Mouse (Mus musculus): Measurements from ENCODE around the gene Nedd9. TPM values are rescaled to one million over a fixed set of nuclear protein-coding genes. Genes with fewer than 3 reads are reported as not detected.

Gene Nedd9
- polyA plus RNA-seq, 1 experiment, result 0.16 TPM

- H3K27me3 ChIP-seq (replicated peaks), result no peaks in the 10 kb centered on the region
- H3K36me3 ChIP-seq (replicated peaks; ENCODE audit: low read length), result no peaks in the 10 kb centered on the region
- no peak for TF ChIP-seq GATA1 (IDR thresholded peaks at IDR 0.05; ENCODE audit: borderline replicate concordance, low read length)
- TF ChIP-seq FLI1 (IDR thresholded peaks at IDR 0.05; ENCODE audit: low read length), result no peak
Observed at GRCm38 (mm10) chr13:41458709-41459108, 28.5 kb downstream of the Nedd9 start.

DNA sequence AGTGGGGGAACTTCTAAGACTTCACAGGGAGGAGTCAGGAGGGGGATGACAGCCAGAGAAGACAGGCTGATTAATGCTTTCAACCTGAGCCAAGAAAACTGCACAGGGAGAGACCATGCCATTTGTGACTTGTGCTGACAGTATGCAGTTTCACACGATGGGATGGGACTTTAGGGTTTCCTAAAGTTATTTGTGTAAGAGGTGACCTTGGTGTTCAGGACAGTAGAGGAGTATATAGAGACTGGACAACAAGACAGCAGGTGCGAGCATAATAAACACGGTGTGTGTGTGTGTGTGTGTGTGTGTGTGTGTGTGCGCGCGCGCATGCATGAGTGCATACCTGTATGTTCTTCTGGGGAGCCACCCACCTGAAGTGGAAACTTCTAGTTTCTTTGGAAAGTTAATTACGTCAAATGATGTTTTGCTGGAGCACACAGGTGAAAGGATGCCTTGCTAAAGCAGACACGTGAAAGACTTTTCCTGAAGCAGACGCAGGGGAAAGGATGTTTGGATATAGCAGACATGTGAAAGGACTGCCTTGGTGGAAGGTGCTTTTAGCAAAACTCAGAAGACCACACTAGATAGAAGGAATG is 29.3 kb downstream of the Nedd9 start:
- Histone ChIP-seq H3K4me1 (peaks cover 20% of the 10 kb centered on the region), H3K36me3 (replicated peaks; ENCODE audit: low read length) (no peaks in the 10 kb centered on the region), H3K9me3 (no peaks in the 10 kb centered on the region), H3K4me3 (replicated peaks) (no peak overlapping the region), H3K27me3 (replicated peaks) (peaks cover 4% of the 10 kb centered on the region)
- TF ChIP-seq FLI1 (IDR thresholded peaks at IDR 0.05; ENCODE audit: low read length) (no peak), GATA1 (IDR thresholded peaks at IDR 0.05; ENCODE audit: borderline replicate concordance, low read length) (no peak)

More at GRCm38 (mm10) chr13:41458709-41459108, 28.5 kb downstream of the Nedd9 start:
- H3K4me1 ChIP-seq, result peaks cover 20% of the 10 kb centered on the region
- no peaks in the 10 kb centered on the region for H3K9me3 ChIP-seq
- no peak overlapping the region for H3K4me3 ChIP-seq (replicated peaks)

- H3K4me1 ChIP-seq, result peaks cover 20% of the 10 kb centered on the region
- no peaks in the 10 kb centered on the region for H3K36me3 ChIP-seq (replicated peaks; ENCODE audit: low read length)
- H3K4me3 ChIP-seq (replicated peaks), result no peak overlapping the region
- no peaks in the 10 kb centered on the region for H3K9me3 ChIP-seq
- peaks cover 4% of the 10 kb centered on the region for H3K27me3 ChIP-seq (replicated peaks)
- no peak for TF ChIP-seq GATA1 (IDR thresholded peaks at IDR 0.05; ENCODE audit: borderline replicate concordance, low read length)
- no peak for TF ChIP-seq FLI1 (IDR thresholded peaks at IDR 0.05; ENCODE audit: low read length)
Observed at GRCm38 (mm10) chr13:41457030-41457797, 29.9 kb downstream of the Nedd9 start.

DNA sequence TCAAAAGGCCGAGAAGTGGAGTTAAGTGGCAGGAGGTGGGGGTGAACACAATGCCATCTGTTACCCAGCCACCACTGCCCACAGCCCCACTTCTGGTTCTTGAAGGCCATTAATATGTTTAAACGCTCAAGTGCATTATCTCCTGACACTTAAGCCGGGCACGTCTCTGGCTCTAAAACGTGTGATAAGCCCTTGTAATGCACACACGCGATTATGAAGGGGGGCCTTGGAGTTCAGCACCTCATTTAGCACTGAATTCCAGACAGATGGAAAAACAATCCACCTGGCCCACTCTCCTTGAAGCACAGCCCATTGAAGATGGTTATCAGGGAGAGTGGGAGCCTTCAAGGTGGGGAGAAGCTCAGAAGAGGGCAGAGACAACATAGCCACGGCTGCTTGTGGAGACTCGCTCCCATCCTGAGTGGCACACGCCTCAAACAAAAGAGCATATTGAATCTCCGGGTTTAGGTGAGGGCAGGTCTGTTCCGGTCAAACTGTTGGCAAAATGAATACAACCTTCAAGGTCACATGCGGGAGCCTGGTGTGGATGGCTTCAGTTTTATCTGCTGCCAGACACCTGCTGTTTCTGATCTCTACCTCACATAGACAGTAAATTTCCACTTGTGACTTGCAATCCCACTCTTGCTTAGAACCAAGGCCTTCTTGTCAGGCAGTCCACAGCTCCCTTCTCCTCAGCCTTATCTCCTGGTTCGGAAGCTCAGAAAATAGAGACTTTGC is 30.7 kb downstream of the Nedd9 start:
- 0 out of 2 replicates have a peak, but pooled peaks cover 4% of the 10 kb centered on the region for H3K9me3 ChIP-seq
- peaks cover 7% of the 10 kb centered on the region for H3K27me3 ChIP-seq (replicated peaks)
- peaks cover 16% of the 10 kb centered on the region for H3K4me1 ChIP-seq
- TF ChIP-seq FLI1 (IDR thresholded peaks at IDR 0.05; ENCODE audit: low read length) (no peak), GATA1 (IDR thresholded peaks at IDR 0.05; ENCODE audit: borderline replicate concordance, low read length) (no peak)
- H3K4me3 ChIP-seq (replicated peaks), result no peak overlapping the region
- H3K36me3 ChIP-seq (replicated peaks; ENCODE audit: low read length), result no peaks in the 10 kb centered on the region

DNA sequence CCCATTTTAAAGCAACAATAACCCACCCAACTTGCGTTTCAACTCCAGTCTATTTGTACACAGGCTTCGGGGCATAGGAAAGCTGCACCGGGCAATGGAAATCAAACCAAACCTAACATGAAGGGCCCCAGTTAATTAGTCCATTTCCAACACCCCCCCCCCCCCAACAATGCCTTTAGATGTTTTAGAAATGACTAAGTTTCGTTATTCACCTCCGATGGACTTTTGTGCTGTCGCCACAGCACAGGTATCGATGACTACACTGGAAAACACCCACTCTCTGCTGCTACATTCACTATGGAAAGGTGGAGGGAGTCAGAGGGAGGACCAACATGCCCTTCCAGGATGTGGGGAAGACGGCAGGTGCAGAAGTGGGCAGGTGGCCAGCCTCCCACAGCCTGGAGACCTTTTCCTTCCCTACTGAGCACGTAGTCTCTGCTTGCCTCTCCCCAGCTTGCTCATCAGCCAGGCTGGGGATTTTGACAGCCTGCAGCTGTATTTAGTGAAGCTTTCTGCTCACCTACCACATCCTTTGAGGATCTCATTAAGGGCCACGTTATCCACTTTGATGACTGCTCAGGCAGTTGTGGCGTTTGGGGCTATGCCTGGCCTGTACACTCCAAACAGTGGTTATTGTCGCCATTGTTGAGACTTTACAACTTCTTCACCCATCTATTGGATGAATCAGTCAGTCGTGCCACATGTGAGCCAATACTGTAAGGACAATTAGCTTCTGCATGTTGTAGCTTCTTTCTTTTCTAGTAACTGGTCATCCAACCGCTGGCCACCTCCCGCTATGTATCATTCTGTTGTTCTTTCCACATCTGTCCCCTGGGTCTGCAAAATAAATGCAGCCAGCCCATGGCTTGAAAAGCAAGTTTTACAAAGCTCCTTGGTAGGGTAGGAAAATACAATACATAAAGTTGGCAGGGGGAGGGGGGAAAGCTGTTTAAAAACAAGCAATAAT is 33.7 kb downstream of the Nedd9 start:
- Histone ChIP-seq H3K27me3 (replicated peaks) (peaks cover 12% of the 10 kb centered on the region), H3K9me3 (0 out of 2 replicates have a peak, but pooled peaks cover 4% of the 10 kb centered on the region), H3K4me1 (no peaks in the 10 kb centered on the region), H3K36me3 (replicated peaks; ENCODE audit: low read length) (no peaks in the 10 kb centered on the region), H3K4me3 (replicated peaks) (no peak overlapping the region)
- no peak for TF ChIP-seq FLI1 (IDR thresholded peaks at IDR 0.05; ENCODE audit: low read length)
- TF ChIP-seq GATA1 (IDR thresholded peaks at IDR 0.05; ENCODE audit: borderline replicate concordance, low read length), result no peak

- H3K36me3 ChIP-seq (replicated peaks; ENCODE audit: low read length), result no peaks in the 10 kb centered on the region
- peaks cover 16% of the 10 kb centered on the region for H3K27me3 ChIP-seq (replicated peaks)
- no peaks in the 10 kb centered on the region for H3K4me1 ChIP-seq
- no peak overlapping the region for H3K4me3 ChIP-seq (replicated peaks)
- H3K9me3 ChIP-seq, result 0 out of 2 replicates have a peak, but pooled peaks cover 4% of the 10 kb centered on the region
- TF ChIP-seq GATA1 (IDR thresholded peaks at IDR 0.05; ENCODE audit: borderline replicate concordance, low read length), result no peak
- TF ChIP-seq FLI1 (IDR thresholded peaks at IDR 0.05; ENCODE audit: low read length), result no peak
Observed at GRCm38 (mm10) chr13:41450821-41451220, 36.3 kb downstream of the Nedd9 start.

GRCm38 (mm10) chr13:41449211-41449610 is 38.0 kb downstream of the Nedd9 start:
- Histone ChIP-seq H3K4me3 (replicated peaks) (no peak overlapping the region), H3K27me3 (replicated peaks) (peaks cover 16% of the 10 kb centered on the region), H3K4me1 (no peaks in the 10 kb centered on the region), H3K36me3 (replicated peaks; ENCODE audit: low read length) (no peaks in the 10 kb centered on the region), H3K9me3 (0 out of 2 replicates have a peak, but pooled peaks cover 4% of the 10 kb centered on the region)
- TF ChIP-seq FLI1 (IDR thresholded peaks at IDR 0.05; ENCODE audit: low read length) (no peak), GATA1 (IDR thresholded peaks at IDR 0.05; ENCODE audit: borderline replicate concordance, low read length) (no peak)

GRCm38 (mm10) chr13:41447209-41447608 is 40.0 kb downstream of the Nedd9 start:
- Histone ChIP-seq H3K36me3 (replicated peaks; ENCODE audit: low read length) (no peaks in the 10 kb centered on the region), H3K4me3 (replicated peaks) (no peak overlapping the region), H3K4me1 (no peaks in the 10 kb centered on the region), H3K27me3 (replicated peaks) (peaks cover 12% of the 10 kb centered on the region), H3K9me3 (0 out of 2 replicates have a peak, but pooled peaks cover 4% of the 10 kb centered on the region)
- TF ChIP-seq GATA1 (IDR thresholded peaks at IDR 0.05; ENCODE audit: borderline replicate concordance, low read length), result no peak
- TF ChIP-seq FLI1 (IDR thresholded peaks at IDR 0.05; ENCODE audit: low read length), result no peak

GRCm38 (mm10) chr13:41446591-41446990 is 40.6 kb downstream of the Nedd9 start:
- H3K36me3 ChIP-seq (replicated peaks; ENCODE audit: low read length), result no peaks in the 10 kb centered on the region

More at GRCm38 (mm10) chr13:41446591-41446990, 40.6 kb downstream of the Nedd9 start:
- H3K27me3 ChIP-seq (replicated peaks), result peaks cover 9% of the 10 kb centered on the region
- no peak overlapping the region for H3K4me3 ChIP-seq (replicated peaks)
- no peaks in the 10 kb centered on the region for H3K4me1 ChIP-seq
- H3K9me3 ChIP-seq, result 0 out of 2 replicates have a peak, but pooled peaks cover under 1% of the 10 kb centered on the region
- TF ChIP-seq GATA1 (IDR thresholded peaks at IDR 0.05; ENCODE audit: borderline replicate concordance, low read length) (no peak), FLI1 (IDR thresholded peaks at IDR 0.05; ENCODE audit: low read length) (no peak)

Data from megakaryocyte, embryonic 14.5 days (primary cell).